Mouse (Mus musculus) ES-E14 (cell line): ENCODE measurements at regions not wholly inside any gene's neighbourhood (a gene's known extent, or its start where the extent isn't known, plus 50 kb on each side); places are given as distances from the start of the nearest gene placed in this dataset.
A peak's percentile ranks its signal among the peaks of the same experiment; 100 is the strongest.

Source experiments
- DNase-seq: peaks from one replicate; pipeline ENCODE4 v3.0.0-alpha.2; 2013; ENCODE audit warnings: low read depth, low spot score
- H3K27ac ChIP-seq: 2 replicates; pipeline ENCODE4 v1.5.1; 2012; ENCODE audit warnings: low read depth, mild to moderate bottlenecking, low read length, moderate library complexity, mixed read lengths; ENCODE audit not compliant: poor library complexity, insufficient read depth, severe bottlenecking
- H3K36me3 ChIP-seq: 2 replicates; pipeline ENCODE4 v1.6.1; 2012; ENCODE audit warnings: mild to moderate bottlenecking, low read length, moderate library complexity, mixed read lengths; ENCODE audit not compliant: control insufficient read depth, poor library complexity, insufficient read depth, severe bottlenecking
- H3K4me1 ChIP-seq, 2 experiments: fragments of 150-350 bp in 1 of 2; sonication (generic) in 1 of 2; 2 replicates each; pipeline ENCODE4 v1.6.1; 2012; ENCODE audit warnings: low read length in 2 of 2, mild to moderate bottlenecking in 1 of 2, mixed read lengths in 1 of 2; ENCODE audit not compliant: control insufficient read depth in 2 of 2, insufficient read depth in 2 of 2, poor library complexity in 1 of 2
- H3K4me3 ChIP-seq, 2 experiments: fragments of 150-350 bp in 1 of 2; sonication (generic) in 1 of 2; 2 replicates each; pipeline ENCODE4 v1.5.1; 2012; ENCODE audit warnings: low read length in 2 of 2, low read depth in 1 of 2, mild to moderate bottlenecking in 1 of 2, mixed read lengths in 1 of 2; ENCODE audit not compliant: insufficient read depth in 1 of 2, poor library complexity in 1 of 2, severe bottlenecking in 1 of 2
- H3K9ac ChIP-seq: 2 replicates; pipeline ENCODE4 v1.6.1; 2012; ENCODE audit warnings: low read depth, mild to moderate bottlenecking, low read length, mixed read lengths; ENCODE audit not compliant: poor library complexity, insufficient read depth, severe bottlenecking
- H3K9me3 ChIP-seq: fragments of 150-350 bp; sonication (generic); 2 replicates; pipeline ENCODE4 v1.6.1; 2012; ENCODE audit warnings: low read depth, mild to moderate bottlenecking, low read length; ENCODE audit not compliant: control insufficient read depth, insufficient read depth
- CHD2 ChIP-seq: IDR thresholded peaks from 2 replicates; pipeline ENCODE4 v1.6.1; 2014; ENCODE audit warnings: mild to moderate bottlenecking, low read depth, low read length, inconsistent platforms
- HCFC1 ChIP-seq: IDR thresholded peaks from 2 replicates; pipeline ENCODE4 v1.6.1; 2012; ENCODE audit warnings: low read length, inconsistent platforms, borderline replicate concordance; ENCODE audit not compliant: insufficient read depth
- MAFK ChIP-seq: IDR thresholded peaks from 2 replicates; pipeline ENCODE4 v1.6.1; 2014; ENCODE audit warnings: mild to moderate bottlenecking, low read depth, low read length, inconsistent platforms; ENCODE audit not compliant: insufficient read depth
- ZC3H11A ChIP-seq: IDR thresholded peaks from 2 replicates; pipeline ENCODE4 v1.6.1; 2012; ENCODE audit warnings: low read depth, mild to moderate bottlenecking, inconsistent platforms, low read length, borderline replicate concordance
- ZNF384 ChIP-seq: IDR thresholded peaks from 2 replicates; pipeline ENCODE4 v1.6.1; 2012; ENCODE audit warnings: low read depth, low read length, inconsistent platforms
- in situ Hi-C, 2 experiments: fragments of 600-800 bp; cut with MboI; formaldehyde crosslinking; loops; one replicate each; pipeline ENCODE4 v1.15.1; 2025; ENCODE audit warnings: low sequenced_read_pairs in 2 of 2, inconsistent platforms in 1 of 2; ENCODE audit not compliant: unreplicated experiment in 2 of 2

GRCm38 (mm10) chr10:45009676-45010075 is 57.3 kb upstream of the Prep start:
- no peak overlapping the region for H3K27ac ChIP-seq

GRCm38 (mm10) chr10:45009235-45009634 is 57.8 kb upstream of the Prep start:
- Histone ChIP-seq H3K9me3 (no peaks in the 10 kb centered on the region), H3K27ac (no peak overlapping the region), H3K4me1 (no peaks in the 10 kb centered on the region), H3K9ac (no peak overlapping the region), H3K4me3 (no peak overlapping the region), H3K36me3 (no peaks in the 10 kb centered on the region)
- DNase-seq: no peak
- in situ Hi-C loops: loop anchor here in 1 of 2 experiments (25.0 kb wide), 1 partner anchor 672 kb away; no protein-coding TSS in a partner anchor
- TF ChIP-seq ZNF384 (no peak), ZC3H11A (no peak), MAFK (no peak), HCFC1 (no peak), CHD2 (no peak)

More at GRCm38 (mm10) chr10:45009676-45010075, 57.3 kb upstream of the Prep start:
- peak; percentile 66 for DNase-seq
- Histone ChIP-seq H3K9ac (no peak overlapping the region), H3K36me3 (no peaks in the 10 kb centered on the region), H3K9me3 (no peaks in the 10 kb centered on the region), H3K4me1 (no peaks in the 10 kb centered on the region), H3K4me3 (no peak overlapping the region)
- in situ Hi-C loops: loop anchor here in 1 of 2 experiments (25.0 kb wide), 1 partner anchor 672 kb away; no protein-coding TSS in a partner anchor
- TF ChIP-seq HCFC1 (no peak), MAFK (no peak), ZNF384 (no peak), ZC3H11A (no peak), CHD2 (no peak)

GRCm38 (mm10) chr10:45004037-45004653 is 62.9 kb upstream of the Prep start:
- no peak overlapping the region for H3K9ac ChIP-seq
- in situ Hi-C loops: loop anchor here in 1 of 2 experiments (25.0 kb wide), 1 partner anchor 667 kb away; no protein-coding TSS in a partner anchor
- H3K36me3 ChIP-seq: no peaks in the 10 kb centered on the region
- H3K27ac ChIP-seq: no peak overlapping the region
- no peak overlapping the region for H3K4me3 ChIP-seq
- no peak for TF ChIP-seq CHD2
- no peak for TF ChIP-seq ZC3H11A
- no peak for TF ChIP-seq MAFK
- TF ChIP-seq HCFC1: no peak
- no peak for TF ChIP-seq ZNF384
- no peaks in the 10 kb centered on the region for H3K4me1 ChIP-seq
- DNase-seq: no peak
- H3K9me3 ChIP-seq: no peaks in the 10 kb centered on the region

GRCm38 (mm10) chr10:45003344-45003681 is 63.7 kb upstream of the Prep start:
- TF ChIP-seq ZC3H11A (no peak), ZNF384 (no peak), HCFC1 (no peak), MAFK (no peak), CHD2 (no peak)
- H3K27ac ChIP-seq: no peak overlapping the region
- H3K4me1 ChIP-seq: no peaks in the 10 kb centered on the region
- no peaks in the 10 kb centered on the region for H3K9me3 ChIP-seq
- H3K36me3 ChIP-seq: no peaks in the 10 kb centered on the region
- in situ Hi-C loops: loop anchor here in 1 of 2 experiments (25.0 kb wide), 1 partner anchor 666 kb away; no protein-coding TSS in a partner anchor
- H3K9ac ChIP-seq: no peak overlapping the region
- H3K4me3 ChIP-seq: no peak overlapping the region
- DNase-seq: no peak
